Mouse (Mus musculus) CH12F3 (cell line): Measurements from ENCODE around the gene Cd164.

Experiments used
- in situ Hi-C: fragments of 300-500 bp; cut with MboI; formaldehyde crosslinking; loops from 2 replicates; pipeline ENCODE4 v1.14.3; 2020; ENCODE audit warnings: low sequenced_read_pairs

The Cd164 gene

GRCm38 (mm10) chr10:41545224-41545755 is 26.1 kb downstream of the Cd164 start:
- in situ Hi-C loops, result no loop called here

GRCm38 (mm10) chr10:41546396-41547165 is 27.4 kb downstream of the Cd164 start:
- in situ Hi-C loops, result no loop called here

GRCm38 (mm10) chr10:41550711-41551110 is 31.5 kb downstream of the Cd164 start:
- in situ Hi-C loops, result no loop called here

GRCm38 (mm10) chr10:41552319-41552718 is 33.1 kb downstream of the Cd164 start:
- in situ Hi-C loops, result no loop called here

GRCm38 (mm10) chr10:41552847-41553589 is 33.8 kb downstream of the Cd164 start:
- in situ Hi-C loops, result no loop called here

- in situ Hi-C loops, result no loop called here
Measured at GRCm38 (mm10) chr10:41553711-41554110, 34.5 kb downstream of the Cd164 start.

GRCm38 (mm10) chr10:41555081-41555480 is 35.9 kb downstream of the Cd164 start:
- in situ Hi-C loops, result no loop called here

- in situ Hi-C loops, result no loop called here
Measured at GRCm38 (mm10) chr10:41558401-41558800, 39.2 kb downstream of the Cd164 start.

- in situ Hi-C loops, result no loop called here
Measured at GRCm38 (mm10) chr10:41561701-41562395, 42.6 kb downstream of the Cd164 start.

- in situ Hi-C loops, result no loop called here
Measured at GRCm38 (mm10) chr10:41565141-41565540, 45.9 kb downstream of the Cd164 start.

GRCm38 (mm10) chr10:41568306-41568705 is 49.1 kb downstream of the Cd164 start:
- in situ Hi-C loops, result no loop called here

- in situ Hi-C loops, result no loop called here
Measured at GRCm38 (mm10) chr10:41571065-41571464, 51.9 kb downstream of the Cd164 start.

- in situ Hi-C loops, result no loop called here
Measured at GRCm38 (mm10) chr10:41572274-41572673, 53.1 kb downstream of the Cd164 start.

- in situ Hi-C loops, result no loop called here
Measured at GRCm38 (mm10) chr10:41573190-41573589, 54.0 kb downstream of the Cd164 start.

GRCm38 (mm10) chr10:41575451-41576327 is 56.5 kb downstream of the Cd164 start:
- in situ Hi-C loops, result no loop called here

GRCm38 (mm10) chr10:41576328-41576833 is 57.2 kb downstream of the Cd164 start:
- in situ Hi-C loops, result no loop called here

GRCm38 (mm10) chr10:41578541-41578940 is 59.3 kb downstream of the Cd164 start:
- in situ Hi-C loops, result no loop called here

GRCm38 (mm10) chr10:41580441-41580840 is 61.2 kb downstream of the Cd164 start:
- in situ Hi-C loops, result no loop called here
